Mouse (Mus musculus) liver, embryonic 14.5 days (tissue): ENCODE data around the gene Nr2f2.

Experiments used
- CTCF ChIP-seq: IDR thresholded peaks from 2 replicates; pipeline ENCODE4 v1.5.1; 2016; ENCODE audit warnings: antibody characterized with exemption, low read depth, control low read depth
- EP300 ChIP-seq: IDR thresholded peaks from 2 replicates; pipeline ENCODE4 v1.6.1; 2016; ENCODE audit warnings: antibody characterized with exemption, low read depth

- TF ChIP-seq CTCF (no peak), EP300 (no peak)
Measured at GRCm38 (mm10) chr7:70348064-70348976, 18.2 kb downstream of the Nr2f2 start.
